Mouse (Mus musculus) thymus, postnatal 4 days (tissue): ENCODE measurements around the gene Ms4a8a.
"Not testable (repeated sequence)": the region's sequence is repeated elsewhere in the genome, so short reads cannot be mapped to it uniquely, and the experiment has no call there.

Experiments used
- DNase-seq: peaks from one replicate; pipeline ENCODE4 v3.0.0; 2021

Gene Ms4a8a

DNA sequence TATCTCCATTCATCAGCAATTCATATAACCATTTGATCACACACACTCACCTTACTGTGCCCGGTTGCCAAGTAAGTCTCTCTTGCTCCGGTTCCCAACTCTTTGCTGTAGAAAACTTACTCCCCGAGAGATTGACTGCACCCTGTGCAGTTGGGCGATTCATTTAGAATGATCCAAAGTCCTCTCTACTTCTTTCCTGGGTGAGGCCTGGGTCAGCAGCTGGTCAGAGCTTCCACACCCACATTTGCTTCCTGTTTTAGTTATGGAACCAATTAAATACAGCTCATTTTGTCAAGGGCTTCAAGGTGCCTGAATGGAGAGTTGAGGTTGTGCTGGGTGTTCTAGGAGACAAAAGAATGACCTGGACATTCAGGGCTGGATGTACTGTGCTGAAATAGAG, at the start of gene Ms4a8a:
TSS of gene Ms4a8a (minus strand) at position 169 of the 400 bp plus-strand sequence.
- DNase-seq, result no peak

DNA sequence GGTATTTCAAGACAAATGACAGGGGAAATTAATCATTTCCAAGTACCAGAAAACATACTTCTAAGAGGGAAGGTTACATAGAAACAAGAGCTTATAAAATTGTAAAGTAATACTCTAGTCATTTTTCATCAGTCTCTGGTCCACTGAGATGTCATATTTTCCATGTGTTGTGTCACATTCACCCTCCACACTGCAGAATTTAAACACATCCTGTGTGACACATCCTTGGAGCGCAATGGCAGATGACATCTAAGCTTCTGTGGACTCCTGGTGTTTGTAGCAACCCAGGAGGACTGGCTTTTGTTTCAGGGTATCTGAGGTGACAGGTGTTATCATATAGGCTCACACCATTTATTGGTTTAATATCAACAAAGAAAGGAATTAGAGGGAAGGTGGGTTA, 48.8 kb upstream of the Ms4a8a start:
- no peak for DNase-seq

DNA sequence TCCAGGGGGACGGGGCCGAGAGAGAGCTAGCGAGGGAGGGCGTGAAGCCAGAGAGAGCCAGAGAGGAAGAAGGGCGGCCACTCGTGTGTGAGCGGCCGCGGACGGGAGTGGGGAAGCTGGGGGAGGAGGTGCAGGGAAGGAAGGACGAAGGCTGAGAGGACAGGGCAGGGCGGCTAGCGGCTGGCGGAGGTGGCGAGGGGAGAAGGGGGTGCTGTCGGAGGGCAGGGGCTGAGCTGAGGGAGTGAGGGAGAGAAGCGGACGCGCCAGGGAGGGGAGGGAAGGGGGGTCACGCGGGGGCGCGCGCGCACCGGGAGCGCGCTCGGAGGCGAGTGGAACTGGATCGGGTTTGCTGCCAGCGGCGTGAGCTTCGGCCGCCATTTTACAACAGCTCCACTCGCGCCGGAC, 40.1 kb upstream of the Ms4a8a start:
- DNase-seq, result peak; percentile 30

GRCm38 (mm10) chr19:11119338-11119737, 38.4 kb upstream of the Ms4a8a start:
- no peak for DNase-seq

- no peak for DNase-seq
Observed at GRCm38 (mm10) chr19:11107746-11108145, 26.8 kb upstream of the Ms4a8a start.

- no peak for DNase-seq
Observed at GRCm38 (mm10) chr19:11101880-11102279, 21.0 kb upstream of the Ms4a8a start.

GRCm38 (mm10) chr19:11098401-11098800, 17.5 kb upstream of the Ms4a8a start:
- DNase-seq, result no peak

DNA sequence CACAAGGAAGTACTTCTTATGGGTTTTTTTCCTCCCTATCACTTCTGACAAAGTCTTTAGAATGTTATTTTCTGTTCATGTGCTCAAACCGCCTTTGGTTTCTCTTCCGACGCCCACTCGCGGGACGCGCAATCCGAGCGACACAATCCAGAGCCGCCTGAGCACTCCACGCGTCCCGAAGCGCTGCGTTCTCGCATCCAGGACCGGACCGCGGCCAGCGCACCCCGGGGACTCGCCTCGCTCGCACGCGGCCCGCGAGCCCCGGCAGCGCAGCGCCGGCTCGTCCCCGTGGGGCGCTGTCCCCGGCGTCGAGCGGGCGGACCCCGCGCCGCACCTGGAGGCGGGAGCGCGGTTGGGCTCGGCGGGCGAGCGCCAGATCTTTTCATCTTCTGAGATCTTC, 11.2 kb upstream of the Ms4a8a start:
- DNase-seq, result peak; percentile 36

DNA sequence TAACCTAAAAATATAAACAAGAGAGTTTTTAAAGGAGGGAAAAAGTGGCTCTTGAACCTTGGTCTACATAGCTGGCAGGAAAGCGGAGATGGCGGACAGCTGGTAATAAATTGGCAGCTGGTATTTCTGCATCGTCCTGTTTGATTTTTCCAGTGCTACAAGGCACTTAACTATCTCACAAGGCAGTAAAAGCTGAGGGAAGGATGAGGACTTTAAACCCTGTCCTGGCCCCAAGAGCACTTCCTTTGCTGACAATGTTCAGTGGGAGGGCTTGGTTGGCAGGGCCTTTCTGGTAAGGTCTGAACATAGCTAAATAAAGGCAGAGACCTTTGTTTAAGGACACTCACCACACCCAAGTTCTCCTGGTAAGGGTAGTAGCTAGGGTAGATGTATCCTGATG, 10.5 kb downstream of the Ms4a8a start:
- no peak for DNase-seq

- no peak for DNase-seq
Observed at GRCm38 (mm10) chr19:11065202-11065875, 15.6 kb downstream of the Ms4a8a start.

GRCm38 (mm10) chr19:11060900-11061299, 20.0 kb downstream of the Ms4a8a start:
- DNase-seq, result no peak

GRCm38 (mm10) chr19:11059967-11060366, 20.9 kb downstream of the Ms4a8a start:
- no peak for DNase-seq

DNA sequence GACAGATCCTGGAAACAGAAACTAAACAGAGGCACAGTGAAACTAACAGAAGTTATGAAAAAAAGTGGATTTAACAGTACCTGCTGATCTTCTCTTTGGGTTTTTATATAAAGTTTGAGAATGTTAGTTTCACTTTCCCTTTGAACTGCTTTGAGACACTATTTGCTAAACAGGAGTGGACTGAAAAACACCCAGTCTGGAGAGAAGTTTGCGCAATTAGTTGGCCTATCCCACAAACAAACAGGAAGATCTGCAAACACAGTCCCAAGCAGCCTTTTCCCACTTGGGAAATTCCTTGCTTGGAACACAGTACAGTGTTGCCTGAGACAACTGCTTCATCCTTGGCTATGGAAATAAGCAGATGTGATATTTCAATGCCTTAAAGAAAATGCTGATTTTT, 25.2 kb downstream of the Ms4a8a start:
- DNase-seq, result not testable (repeated sequence)

- DNase-seq, result no peak
Observed at GRCm38 (mm10) chr19:11053277-11053676, 27.6 kb downstream of the Ms4a8a start.

DNA sequence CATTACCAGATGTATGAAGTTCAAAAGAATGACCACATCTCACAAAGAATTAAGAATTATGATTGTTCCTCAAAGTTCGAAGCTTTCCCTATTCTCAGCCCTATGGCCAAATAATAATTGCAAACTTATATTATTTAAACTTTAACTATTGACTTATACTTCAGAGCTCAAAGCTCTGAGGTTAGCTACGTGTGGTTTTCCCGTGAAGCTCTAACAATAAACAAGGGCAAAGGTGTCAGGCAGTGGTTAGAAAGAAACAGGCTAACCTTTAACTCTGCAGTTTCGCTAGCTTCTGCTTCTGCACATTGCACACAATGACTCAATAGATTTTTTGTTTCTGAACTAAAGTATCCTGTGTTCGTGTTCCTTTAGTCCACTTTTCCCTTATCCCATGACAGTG, 28.0 kb downstream of the Ms4a8a start:
- no peak for DNase-seq

- DNase-seq, result no peak
Observed at GRCm38 (mm10) chr19:11050286-11050685, 30.6 kb downstream of the Ms4a8a start.

DNA sequence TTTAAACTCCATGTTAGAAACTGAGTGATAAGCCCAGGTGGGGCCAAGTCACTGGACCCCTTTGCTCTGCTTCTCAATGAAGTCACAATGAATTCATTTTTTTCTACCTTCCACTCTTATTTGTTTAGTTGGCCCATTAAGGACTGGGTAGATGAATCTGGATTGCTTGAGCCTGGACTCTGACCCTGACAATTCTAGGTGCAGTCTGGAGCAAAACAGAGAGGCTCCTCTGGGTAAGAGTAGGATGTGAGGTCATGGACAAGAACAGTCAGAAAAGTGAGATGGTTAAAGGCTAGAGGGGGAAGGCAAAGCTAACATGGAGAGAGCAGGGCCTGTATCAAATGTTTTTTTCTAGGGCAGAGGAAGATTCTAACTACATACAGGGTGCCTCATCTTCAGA, 31.5 kb downstream of the Ms4a8a start:
- DNase-seq, result no peak

DNA sequence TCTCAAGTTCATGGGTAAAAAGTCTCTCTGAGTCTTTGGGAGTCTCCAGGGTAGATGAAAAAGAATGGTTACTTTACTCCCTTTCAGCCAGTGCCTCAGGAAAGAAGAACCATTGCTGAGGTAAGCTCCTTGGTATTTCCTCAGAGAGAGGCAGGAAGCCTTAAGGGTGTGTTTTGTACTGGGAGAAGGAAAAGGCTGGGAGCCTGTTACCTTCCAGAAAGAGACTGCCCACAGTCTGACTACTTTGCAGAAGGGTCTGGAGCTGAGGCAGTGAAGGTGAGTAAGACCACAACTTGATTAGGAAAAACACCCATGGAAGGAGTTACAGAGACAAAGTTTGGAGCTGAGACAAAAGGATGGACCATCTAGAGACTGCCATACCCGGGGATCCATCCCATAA, 32.4 kb downstream of the Ms4a8a start:
- DNase-seq, result no peak

DNA sequence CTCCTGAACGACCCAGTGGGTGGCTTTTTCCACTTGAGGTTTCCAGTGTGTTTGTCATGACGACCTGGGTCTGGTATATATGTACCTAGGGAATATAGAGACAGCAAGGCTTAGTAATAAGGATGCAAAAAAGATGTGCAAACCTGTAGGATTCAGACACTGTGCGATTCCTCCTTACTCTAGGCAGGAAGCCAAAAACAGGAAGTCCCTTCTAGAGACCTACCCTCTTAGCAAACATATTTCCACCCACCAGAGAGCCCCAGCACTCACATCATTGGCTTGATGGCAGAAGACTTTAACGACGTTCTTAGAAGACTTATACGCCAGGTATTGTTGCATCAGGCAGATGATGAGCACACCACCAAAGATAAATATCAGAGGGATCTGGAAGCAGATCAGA, 32.9 kb downstream of the Ms4a8a start:
- DNase-seq, result no peak

DNA sequence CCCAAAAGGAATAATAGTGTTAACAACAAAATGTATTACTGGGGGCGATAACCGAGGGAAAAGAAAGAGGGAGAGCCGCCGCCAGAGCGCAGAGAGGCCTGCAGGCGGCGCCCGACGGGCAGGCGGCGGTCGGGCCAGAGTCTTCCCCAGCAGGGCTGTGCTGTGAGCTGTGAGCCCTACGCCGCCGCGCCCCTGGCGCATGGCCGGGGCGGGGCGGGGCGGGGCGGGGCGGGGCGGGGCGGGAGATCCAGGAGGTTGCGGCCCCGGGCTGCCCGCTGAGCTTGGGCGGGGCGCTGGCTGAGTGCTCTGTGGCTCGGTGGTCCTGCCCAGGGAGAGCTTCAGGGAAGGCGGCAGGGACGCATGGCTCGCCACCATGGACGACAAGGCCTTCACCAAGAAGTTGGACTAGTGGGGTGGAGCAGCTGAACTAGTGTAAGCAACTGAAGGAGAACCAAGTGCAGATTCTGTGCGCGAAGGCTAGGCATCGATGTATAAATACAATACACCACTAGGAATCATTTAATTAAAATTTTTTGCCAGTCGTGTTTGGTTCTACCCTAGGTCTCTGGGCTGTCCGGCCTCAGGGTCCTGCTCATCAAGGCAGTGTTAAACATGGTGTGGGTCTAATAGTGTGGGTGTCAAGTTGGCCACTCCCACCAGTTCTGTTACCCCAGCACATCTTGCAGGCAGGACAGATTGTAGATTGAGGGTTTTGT, 35.7 kb downstream of the Ms4a8a start:
- DNase-seq, result peak; percentile 83

DNA sequence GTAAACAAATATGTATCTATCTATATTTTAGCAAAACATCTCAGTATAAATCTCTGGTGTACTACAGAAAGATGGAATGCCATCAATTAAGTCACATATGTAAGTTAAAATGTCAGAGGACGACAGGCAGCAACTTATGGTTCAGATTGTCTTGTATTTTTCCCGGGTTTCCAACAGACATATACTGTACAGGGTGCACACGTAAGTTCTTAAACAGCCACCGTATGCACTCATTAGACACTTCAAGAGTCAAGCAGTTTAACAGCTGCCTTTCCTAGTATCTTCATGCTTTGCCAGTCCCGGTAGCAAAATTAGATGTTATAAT, 36.3 kb downstream of the Ms4a8a start:
- DNase-seq, result no peak

DNA sequence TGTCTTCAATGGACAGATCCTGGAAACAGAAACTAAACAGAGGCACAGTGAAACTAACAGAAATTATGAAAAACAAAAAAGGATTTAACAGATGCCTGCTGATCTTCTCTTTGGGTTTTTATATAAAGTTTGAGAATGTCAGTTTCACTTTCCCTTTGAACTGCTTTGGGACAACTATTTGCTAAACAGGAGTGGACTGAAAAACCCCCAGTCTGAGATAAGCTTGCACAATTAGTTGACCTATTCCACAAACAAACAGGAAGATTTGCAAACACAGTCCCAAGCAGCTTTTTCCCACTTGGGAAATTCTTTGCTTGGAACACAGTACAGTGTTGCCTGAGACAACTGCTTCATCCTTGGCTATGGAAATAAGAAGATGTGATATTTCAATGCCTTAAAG, 43.3 kb downstream of the Ms4a8a start:
- no peak for DNase-seq

- DNase-seq, result no peak
Observed at GRCm38 (mm10) chr19:11022382-11022781, 58.5 kb downstream of the Ms4a8a start.

GRCm38 (mm10) chr19:11017891-11018290, 63.0 kb downstream of the Ms4a8a start, which contains the start of gene Ms4a18:
Gene Ms4a18, minus strand, starts transcription at chr19:11018031.
- DNase-seq, result no peak
